Mouse (Mus musculus): ENCODE measurements around the gene Col3a1.

DNA sequence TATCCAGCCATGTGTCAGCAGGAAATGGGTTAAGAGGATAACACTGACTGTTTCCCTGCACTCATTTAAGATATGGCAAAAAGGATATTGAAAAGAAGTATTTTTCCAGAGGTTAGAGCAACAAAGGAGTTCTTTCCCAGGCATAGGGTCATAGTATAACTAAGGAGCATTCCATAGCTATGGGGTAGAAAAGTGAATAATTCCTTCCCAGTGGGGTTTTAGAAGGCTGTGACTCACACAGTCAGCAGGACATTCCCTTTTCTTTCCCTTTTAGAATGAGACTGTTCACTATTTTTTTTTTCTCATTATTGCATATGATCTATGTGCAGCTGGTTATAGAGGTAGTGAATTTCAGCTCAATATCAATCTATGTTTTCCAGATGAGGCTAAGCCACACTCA is 41.9 kb upstream of the Col3a1 start:
- TF ChIP-seq CTCF (IDR thresholded peaks at IDR 0.05; ENCODE audit: insufficient read depth, low read length), result no peak
- TF ChIP-seq POLR2A (IDR thresholded peaks at IDR 0.05; ENCODE audit: borderline replicate concordance, extremely low read depth, low read depth, low read length), result no peak

Measured in lung, adult 2 months (tissue).